Mouse (Mus musculus) hindbrain, embryonic 16.5 days (tissue): ENCODE data around the gene Ptpn14. TPM values are rescaled to one million over a fixed set of nuclear protein-coding genes. Genes with fewer than 3 reads are reported as not detected.

Experiments
- ATAC-seq: fragments of 200-750 bp; cut with Nextera tagmentation; 2 replicates; pipeline ENCODE4 v1.8.0; 2017; ENCODE audit warnings: moderate TSS enrichment, moderate library complexity
- H3K27ac ChIP-seq: fragments of 300-500 bp; sonication (generic); 2 replicates; pipeline ENCODE4 v1.5.1; 2014; ENCODE audit warnings: low read depth, mild to moderate bottlenecking, control low read depth, low read length, moderate library complexity
- H3K27me3 ChIP-seq: fragments of 300-500 bp; sonication (generic); replicated peaks from 2 replicates; pipeline ENCODE4 v1.6.1; 2014; ENCODE audit warnings: low read length; ENCODE audit not compliant: control insufficient read depth, insufficient read depth
- H3K36me3 ChIP-seq: fragments of 300-500 bp; sonication (generic); 2 replicates; pipeline ENCODE4 v1.6.1; 2014; ENCODE audit warnings: mild to moderate bottlenecking, low read length, moderate library complexity, mixed read lengths; ENCODE audit not compliant: control insufficient read depth, insufficient read depth
- H3K4me1 ChIP-seq: fragments of 300-500 bp; sonication (generic); 2 replicates; pipeline ENCODE4 v1.6.1; 2014; ENCODE audit warnings: low read depth, low read length; ENCODE audit not compliant: control insufficient read depth, insufficient read depth
- H3K4me2 ChIP-seq: fragments of 300-500 bp; sonication (generic); 2 replicates; pipeline ENCODE4 v1.6.1; 2014; ENCODE audit warnings: mild to moderate bottlenecking, low read length, control low read depth, moderate library complexity
- H3K4me3 ChIP-seq: fragments of 300-500 bp; sonication (generic); 2 replicates; pipeline ENCODE4 v1.5.1; 2014; ENCODE audit warnings: mild to moderate bottlenecking, low read length, control low read depth, moderate library complexity
- H3K9ac ChIP-seq: fragments of 300-500 bp; sonication (generic); 2 replicates; pipeline ENCODE4 v1.6.1; 2014; ENCODE audit warnings: low read depth, mild to moderate bottlenecking, control low read depth, low read length, moderate library complexity
- H3K9me3 ChIP-seq: fragments of 300-500 bp; sonication (generic); 2 replicates; pipeline ENCODE4 v1.6.1; 2014; ENCODE audit warnings: mild to moderate bottlenecking, low read length, moderate library complexity; ENCODE audit not compliant: control insufficient read depth
- WGBS: fragments of 180-500 bp; shearing (Covaris S2); extraction: QIAGEN DNeasy Blood & Tissue Kit; methylation state at CpG from one replicate; pipeline ENCODE4 v1.1.7; 2014; 5-methylcytosine and 5-hydroxymethylcytosine counted together
- polyA plus RNA-seq: library from polyadenylated mRNA; unstranded; fragments of >200 nt; fragmentation: Nextera tagmentation; extraction: Ambion mirVana; gene quantifications from 2 replicates; pipeline ENCODE4 v1.2.1, GENCODE M21; 2015

Ptpn14 gene
- polyA plus RNA-seq, 1 experiment from 2014 or later, result 1.6 TPM

- no peak for ATAC-seq
- Histone ChIP-seq H3K4me1 (no peaks in the 10 kb centered on the region), H3K4me2 (no peak overlapping the region), H3K4me3 (no peak overlapping the region), H3K36me3 (no peaks in the 10 kb centered on the region), H3K9me3 (no peaks in the 10 kb centered on the region), H3K27ac (no peak overlapping the region), H3K27me3 (no peaks in the 10 kb centered on the region), H3K9ac (no peak overlapping the region)
- WGBS, result 81% methylated on average over 13 of the region's 13 CpGs
These were observed 78.6 kb downstream of the Ptpn14 start for GRCm38 (mm10) chr1:189806533-189807297.

DNA sequence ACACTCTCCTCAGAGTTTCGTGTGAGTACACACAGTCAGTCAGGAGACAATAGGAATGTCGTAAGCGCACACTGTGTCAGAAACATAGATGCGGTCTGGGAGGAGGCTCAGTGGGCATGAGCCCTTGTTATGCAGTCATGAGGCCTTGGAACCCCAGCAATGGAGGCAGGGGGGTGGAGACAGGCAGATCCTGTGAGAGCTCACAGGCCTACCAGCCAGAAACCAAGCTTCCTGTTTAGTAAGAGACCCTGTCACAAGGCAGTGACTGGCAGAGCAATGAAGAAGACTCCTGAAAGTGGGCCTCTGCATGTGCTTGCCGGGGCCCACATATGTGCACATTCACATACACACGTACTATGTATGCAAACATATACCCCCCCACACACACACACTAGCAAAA lies 79.9 kb downstream of the Ptpn14 start:
- Histone ChIP-seq H3K4me2 (no peak overlapping the region), H3K9me3 (no peaks in the 10 kb centered on the region), H3K4me3 (no peak overlapping the region), H3K27ac (no peak overlapping the region), H3K36me3 (no peaks in the 10 kb centered on the region), H3K27me3 (no peaks in the 10 kb centered on the region), H3K4me1 (no peaks in the 10 kb centered on the region), H3K9ac (no peak overlapping the region)
- ATAC-seq, result no peak
- 93% methylated on average over 6 of the region's 6 CpGs for WGBS

DNA sequence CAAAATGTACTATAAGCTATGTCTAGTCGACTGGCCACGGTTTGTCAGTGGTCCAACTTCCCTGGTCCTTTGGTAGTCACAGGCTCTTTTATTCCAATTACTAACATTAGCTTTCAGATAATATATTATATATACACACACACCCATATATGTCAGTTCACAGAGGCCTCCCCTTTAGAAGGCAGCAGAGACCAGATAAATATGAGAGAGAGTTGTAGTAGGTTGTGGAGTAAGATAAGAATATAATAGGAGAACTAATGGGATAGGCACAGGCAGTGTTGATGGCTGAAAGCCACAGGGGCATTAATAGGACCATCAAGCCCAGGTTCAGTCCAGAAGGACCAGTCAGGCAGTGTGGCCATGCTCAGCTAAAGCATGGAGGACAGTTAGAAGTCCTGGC lies 80.4 kb downstream of the Ptpn14 start:
- Histone ChIP-seq H3K4me2 (no peak overlapping the region), H3K9ac (no peak overlapping the region), H3K9me3 (no peaks in the 10 kb centered on the region), H3K4me3 (no peak overlapping the region), H3K27ac (no peak overlapping the region), H3K27me3 (no peaks in the 10 kb centered on the region), H3K36me3 (no peaks in the 10 kb centered on the region), H3K4me1 (no peaks in the 10 kb centered on the region)
- 91% methylated on average over 2 of the region's 2 CpGs for WGBS
- ATAC-seq, result no peak

DNA sequence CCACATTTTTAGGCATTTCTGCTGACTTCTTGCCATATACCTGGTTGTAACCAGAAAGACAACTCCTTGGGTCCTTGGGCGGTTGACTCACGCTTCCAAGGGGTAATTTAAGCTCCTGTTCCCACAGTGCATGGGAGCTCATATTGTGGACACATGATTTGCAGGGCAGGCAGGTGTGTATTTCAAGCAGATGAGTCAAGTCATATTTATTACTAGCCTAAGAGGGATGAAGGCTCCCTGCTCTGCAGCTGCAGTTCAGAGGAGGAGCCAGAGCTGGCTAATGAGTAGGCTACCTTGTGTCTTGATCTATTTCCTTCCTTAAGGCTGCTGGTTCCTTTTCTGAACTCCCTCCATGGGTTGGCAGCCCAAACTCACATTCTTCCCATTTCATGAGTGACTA lies 83.7 kb downstream of the Ptpn14 start:
- Histone ChIP-seq H3K4me2 (no peak overlapping the region), H3K9me3 (no peaks in the 10 kb centered on the region), H3K36me3 (no peaks in the 10 kb centered on the region), H3K4me1 (no peaks in the 10 kb centered on the region), H3K9ac (no peak overlapping the region), H3K27ac (no peak overlapping the region), H3K4me3 (no peak overlapping the region), H3K27me3 (no peaks in the 10 kb centered on the region)
- WGBS, result 98% methylated on average over 2 of the region's 2 CpGs
- no peak for ATAC-seq

DNA sequence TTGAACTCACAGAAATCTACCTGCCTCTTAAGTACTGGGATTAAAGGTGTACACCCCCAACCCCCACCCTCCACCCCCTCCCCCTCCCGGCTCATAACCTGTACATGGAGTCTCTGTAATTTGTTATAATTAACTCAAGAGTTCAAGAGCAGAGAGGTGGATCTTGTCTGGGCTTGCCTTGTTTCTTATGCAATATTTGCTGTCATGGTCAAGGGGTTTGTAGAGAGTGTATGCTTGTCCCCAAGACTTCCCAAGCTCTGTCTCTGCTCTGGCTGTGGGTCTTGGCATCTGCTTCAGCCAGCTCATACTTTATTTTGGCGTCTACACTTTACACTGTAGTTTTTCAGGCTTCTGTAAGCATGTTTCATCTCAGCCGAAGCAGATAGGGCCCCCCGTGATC lies 86.3 kb downstream of the Ptpn14 start:
- no peak for ATAC-seq
- no peaks in the 10 kb centered on the region for H3K9me3 ChIP-seq
- no peaks in the 10 kb centered on the region for H3K4me1 ChIP-seq
- H3K9ac ChIP-seq, result no peak overlapping the region
- H3K4me3 ChIP-seq, result no peak overlapping the region
- H3K27ac ChIP-seq, result no peak overlapping the region
- H3K36me3 ChIP-seq, result no peaks in the 10 kb centered on the region
- H3K4me2 ChIP-seq, result no peak overlapping the region
- no peaks in the 10 kb centered on the region for H3K27me3 ChIP-seq
- 85% methylated on average over 4 of the region's 4 CpGs for WGBS

- Histone ChIP-seq H3K9me3 (no peaks in the 10 kb centered on the region), H3K27ac (no peak overlapping the region), H3K27me3 (no peaks in the 10 kb centered on the region), H3K36me3 (no peaks in the 10 kb centered on the region), H3K4me3 (no peak overlapping the region), H3K4me1 (no peaks in the 10 kb centered on the region), H3K4me2 (no peak overlapping the region), H3K9ac (no peak overlapping the region)
- WGBS, result 85% methylated on average over 8 of the region's 8 CpGs
- no peak for ATAC-seq
These were observed 89.0 kb downstream of the Ptpn14 start for GRCm38 (mm10) chr1:189817089-189817488.

GRCm38 (mm10) chr1:189817810-189818209 lies 89.7 kb downstream of the Ptpn14 start:
- Histone ChIP-seq H3K4me2 (no peak overlapping the region), H3K27ac (no peak overlapping the region), H3K9ac (no peak overlapping the region), H3K4me1 (no peaks in the 10 kb centered on the region), H3K9me3 (no peaks in the 10 kb centered on the region), H3K36me3 (no peaks in the 10 kb centered on the region), H3K27me3 (no peaks in the 10 kb centered on the region), H3K4me3 (no peak overlapping the region)
- WGBS, result 77% methylated on average over 9 of the region's 9 CpGs
- ATAC-seq, result no peak

GRCm38 (mm10) chr1:189820111-189820510 lies 92.0 kb downstream of the Ptpn14 start:
- no peak overlapping the region for H3K4me3 ChIP-seq
- H3K27ac ChIP-seq, result no peak overlapping the region
- no peaks in the 10 kb centered on the region for H3K4me1 ChIP-seq
- H3K9me3 ChIP-seq, result no peaks in the 10 kb centered on the region; the same call in 1 of the 2 replicates
- WGBS, result 65% methylated on average over 5 of the region's 5 CpGs
- no peak overlapping the region for H3K9ac ChIP-seq
- no peak for ATAC-seq
- no peak overlapping the region for H3K4me2 ChIP-seq
- H3K36me3 ChIP-seq, result no peaks in the 10 kb centered on the region
- no peaks in the 10 kb centered on the region for H3K27me3 ChIP-seq

DNA sequence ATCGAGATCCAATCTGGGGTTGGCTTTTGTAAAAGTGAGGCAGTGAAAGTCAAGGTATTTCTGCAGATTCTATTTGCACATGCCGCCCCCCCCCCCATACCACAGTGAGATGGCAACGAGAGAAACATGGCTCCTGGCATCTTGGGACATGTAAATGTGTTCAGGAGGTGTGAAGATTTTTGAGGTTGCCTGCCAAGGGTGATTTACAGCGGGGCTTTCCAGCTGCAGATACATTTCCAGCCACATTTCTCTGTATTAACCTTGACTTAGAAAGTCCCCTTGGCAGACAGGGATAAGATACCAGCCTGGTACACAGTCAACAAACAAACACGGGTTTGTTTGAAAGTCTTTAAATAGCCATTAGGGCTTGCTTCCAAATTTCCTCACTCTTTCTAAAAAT lies 96.4 kb downstream of the Ptpn14 start:
- WGBS, result 70% methylated on average over 5 of the region's 5 CpGs
- no peaks in the 10 kb centered on the region for H3K27me3 ChIP-seq
- no peak overlapping the region for H3K4me2 ChIP-seq
- no peak overlapping the region for H3K4me3 ChIP-seq
- H3K27ac ChIP-seq, result no peak overlapping the region
- H3K9ac ChIP-seq, result no peak overlapping the region
- no peaks in the 10 kb centered on the region; the same call in 1 of the 2 replicates for H3K9me3 ChIP-seq
- no peaks in the 10 kb centered on the region for H3K36me3 ChIP-seq
- no peaks in the 10 kb centered on the region for H3K4me1 ChIP-seq
- no peak for ATAC-seq
